8 mouse cellular contexts compared by ENCODE assay signal in genomic region chr2:90917999-90918698, GRCm38 (mm10). TPM values are rescaled to one million over a fixed set of nuclear protein-coding genes. Genes with fewer than 3 reads are reported as not detected.
DNase-seq lines count a peak whose midpoint lies in the region; ATAC-seq lines count a peak whose summit lies in the region.

No protein-coding gene starts in this region.

- H3K36me3 ChIP-seq in heart, embryonic 14.5 days (ENCODE audit: control insufficient read depth, insufficient read depth, low read length) = peaks cover 15% of the 10 kb centered on the region
- H3K36me3 ChIP-seq in hindbrain, embryonic 14.5 days (replicated peaks; ENCODE audit: control insufficient read depth, insufficient read depth) = peaks cover 14% of the 10 kb centered on the region
- H3K36me3 ChIP-seq in limb, embryonic 15.5 days = peaks cover 8% of the 10 kb centered on the region
- H3K36me3 ChIP-seq in neural tube, embryonic 12.5 days = peaks cover 10% of the 10 kb centered on the region

- H3K9ac ChIP-seq in heart, embryonic 14.5 days (ENCODE audit: low read length) = peak overlapping the region; percentile 99
- peak overlapping the region; percentile 98 for H3K9ac ChIP-seq in hindbrain, embryonic 14.5 days
- peak overlapping the region; percentile 96 for H3K9ac ChIP-seq in limb, embryonic 15.5 days
- peak overlapping the region; percentile 96 for H3K9ac ChIP-seq in neural tube, embryonic 12.5 days

- peak; percentile 57 for ATAC-seq in heart, embryonic 14.5 days (ENCODE audit: insufficient number of reproducible peaks, insufficient read depth, low FRiP score, low read depth)
- peak; percentile 63 for ATAC-seq in hindbrain, embryonic 14.5 days (ENCODE audit: low FRiP score)
- peak; percentile 51 for ATAC-seq in limb, embryonic 15.5 days (ENCODE audit: insufficient number of reproducible peaks, low FRiP score, low TSS enrichment, low read depth)
- ATAC-seq in neural tube, embryonic 12.5 days (ENCODE audit: low FRiP score, low read depth) = peak; percentile 69

- DNase-seq in heart, adult 18-20 months = no peak
- DNase-seq in hindbrain, embryonic 14.5 days (ENCODE audit: low spot score) = no peak
- no peak for DNase-seq in gastrocnemius, postnatal 10 days
- DNase-seq in urinary bladder, postnatal 4 days (ENCODE audit: low spot score in 2 of 2) = no peak

- H3K27me3 ChIP-seq in heart, embryonic 14.5 days (ENCODE audit: control insufficient read depth, insufficient read depth, low read length) = no peaks in the 10 kb centered on the region
- H3K27me3 ChIP-seq in hindbrain, embryonic 14.5 days (ENCODE audit: control insufficient read depth, insufficient read depth, low read length) = no peaks in the 10 kb centered on the region
- H3K27me3 ChIP-seq in limb, embryonic 15.5 days = no peaks in the 10 kb centered on the region
- H3K27me3 ChIP-seq in neural tube, embryonic 12.5 days (replicated peaks) = no peaks in the 10 kb centered on the region

- peak overlapping the region; percentile 94 to 98 for H3K27ac ChIP-seq in heart, embryonic 14.5 days (replicated peaks in 1 of 2; ENCODE audit: control insufficient read depth in 1 of 2, insufficient read depth in 1 of 2, low read depth in 2 of 2, low read length in 2 of 2)
- peak overlapping the region; percentile 85 for H3K27ac ChIP-seq in brown adipose tissue, adult 24 weeks (replicated peaks; ENCODE audit: low read depth, low read length)
- peak overlapping the region; percentile 93 for H3K27ac ChIP-seq in hindbrain, embryonic 14.5 days
- H3K27ac ChIP-seq in limb, embryonic 15.5 days = peak overlapping the region; percentile 96
- H3K27ac ChIP-seq in neural tube, embryonic 12.5 days = peak overlapping the region; percentile 68

- WGBS in heart, embryonic 14.5 days = 10% methylated on average over 15 of the region's 16 CpGs
- 12% methylated on average over 16 of the region's 16 CpGs for WGBS in hindbrain, embryonic 14.5 days
- 8% methylated on average over 15 of the region's 16 CpGs for WGBS in limb, embryonic 15.5 days
- WGBS in neural tube, embryonic 12.5 days = 12% methylated on average over 16 of the region's 16 CpGs

- peaks cover 4 to 34% of the 10 kb centered on the region in 2 experiments for H3K4me1 ChIP-seq in heart, embryonic 14.5 days (ENCODE audit: control insufficient read depth in 2 of 2, insufficient read depth in 2 of 2, low read length in 2 of 2)
- H3K4me1 ChIP-seq in brown adipose tissue, adult 24 weeks (ENCODE audit: control insufficient read depth, insufficient read depth, insufficient read length, low read length) = peaks cover 5% of the 10 kb centered on the region
- H3K4me1 ChIP-seq in hindbrain, embryonic 14.5 days (replicated peaks; ENCODE audit: control insufficient read depth, insufficient read depth, low read length) = peaks cover 34% of the 10 kb centered on the region
- H3K4me1 ChIP-seq in limb, embryonic 15.5 days = peaks cover 20% of the 10 kb centered on the region
- peaks cover 19% of the 10 kb centered on the region for H3K4me1 ChIP-seq in neural tube, embryonic 12.5 days

- H3K9me3 ChIP-seq in heart, embryonic 14.5 days (ENCODE audit: control insufficient read depth, low read length) = no peaks in the 10 kb centered on the region
- no peaks in the 10 kb centered on the region for H3K9me3 ChIP-seq in hindbrain, embryonic 14.5 days (ENCODE audit: control insufficient read depth, low read length)
- H3K9me3 ChIP-seq in limb, embryonic 15.5 days = no peaks in the 10 kb centered on the region
- H3K9me3 ChIP-seq in neural tube, embryonic 12.5 days = no peaks in the 10 kb centered on the region

- H3K4me3 ChIP-seq in heart, embryonic 14.5 days (ENCODE audit: control insufficient read depth in 1 of 2, insufficient read depth in 1 of 2, low read depth in 1 of 2, low read length in 2 of 2) = peak overlapping the region; percentile 73 to 81
- peak overlapping the region; percentile 96 for H3K4me3 ChIP-seq in brown adipose tissue, adult 24 weeks (ENCODE audit: insufficient read depth, low read depth, low read length)
- peak overlapping the region; percentile 70 for H3K4me3 ChIP-seq in hindbrain, embryonic 14.5 days (replicated peaks; ENCODE audit: low read length)
- peak overlapping the region; percentile 66 for H3K4me3 ChIP-seq in limb, embryonic 15.5 days
- H3K4me3 ChIP-seq in neural tube, embryonic 12.5 days = peak overlapping the region; percentile 74

- H3K4me2 ChIP-seq in heart, embryonic 14.5 days (ENCODE audit: low read length) = peak overlapping the region; percentile 73
- H3K4me2 ChIP-seq in hindbrain, embryonic 14.5 days (replicated peaks) = peak overlapping the region; percentile 78
- H3K4me2 ChIP-seq in limb, embryonic 15.5 days = peak overlapping the region; percentile 63
- peak overlapping the region; percentile 69 for H3K4me2 ChIP-seq in neural tube, embryonic 12.5 days (replicated peaks)

RNA-seq across cellular contexts. Expression of gene Ndufs3, which starts 13.5 kb away (rescaled TPM):
- polyA plus RNA-seq in heart, embryonic 14.5 days (2014; fragmentation: Nextera tagmentation; extraction: Ambion mirVana) = 410 and 423 TPM in 2 replicates
- 1,000 to 10,000 TPM in 1 of 2 experiments, 100 to 1,000 TPM in 1; 874 to 1,007 TPM for total RNA-seq in heart, adult 18-20 months (2021)
- 871 and 1,187 TPM in 2 replicates for polyA plus RNA-seq in brown adipose tissue, adult 24 weeks (2012; ENCODE audit: insufficient read depth, insufficient read length, missing spikeins)
- polyA plus RNA-seq in hindbrain, embryonic 14.5 days (2014; fragmentation: Nextera tagmentation; extraction: Ambion mirVana) = 216 and 227 TPM in 2 replicates
- 199 and 219 TPM in 2 replicates for polyA plus RNA-seq in limb, embryonic 15.5 days (2015; fragmentation: Nextera tagmentation; extraction: Ambion mirVana)
- polyA plus RNA-seq in neural tube, embryonic 12.5 days (2016; fragmentation: Nextera tagmentation; extraction: Ambion mirVana) = 195 and 205 TPM in 2 replicates
- 100 to 1,000 TPM; 406 to 473 TPM for total RNA-seq in gastrocnemius, postnatal 10 days (2021)

RNA-seq across cellular contexts. Expression of gene Kbtbd4, which starts 13.6 kb away (rescaled TPM):
- polyA plus RNA-seq in heart, embryonic 14.5 days (2014; fragmentation: Nextera tagmentation; extraction: Ambion mirVana) = 20.6 and 24.8 TPM in 2 replicates
- 10 to 100 TPM; 18.3 to 26.0 TPM for total RNA-seq in heart, adult 18-20 months (2021)
- polyA plus RNA-seq in brown adipose tissue, adult 24 weeks (2012; ENCODE audit: insufficient read depth, insufficient read length, missing spikeins) = 13.0 and 13.2 TPM in 2 replicates
- polyA plus RNA-seq in hindbrain, embryonic 14.5 days (2014; fragmentation: Nextera tagmentation; extraction: Ambion mirVana) = 44.2 and 45.5 TPM in 2 replicates
- polyA plus RNA-seq in limb, embryonic 15.5 days (2015; fragmentation: Nextera tagmentation; extraction: Ambion mirVana) = 34.7 and 36.4 TPM in 2 replicates
- polyA plus RNA-seq in neural tube, embryonic 12.5 days (2016; fragmentation: Nextera tagmentation; extraction: Ambion mirVana) = 46.8 and 48.2 TPM in 2 replicates
- 10 to 100 TPM; 14.9 to 20.1 TPM for total RNA-seq in gastrocnemius, postnatal 10 days (2021)

RNA-seq across cellular contexts. Expression of gene Celf1, which starts 22.0 kb away (rescaled TPM):
- polyA plus RNA-seq in heart, embryonic 14.5 days (2014; fragmentation: Nextera tagmentation; extraction: Ambion mirVana) = 76.6 and 79.1 TPM in 2 replicates
- total RNA-seq in heart, adult 18-20 months (2021) = 10 to 100 TPM; 70.7 to 74.4 TPM
- polyA plus RNA-seq in brown adipose tissue, adult 24 weeks (2012; ENCODE audit: insufficient read depth, insufficient read length, missing spikeins) = 42.6 and 48.6 TPM in 2 replicates
- polyA plus RNA-seq in hindbrain, embryonic 14.5 days (2014; fragmentation: Nextera tagmentation; extraction: Ambion mirVana) = 75.2 and 78.5 TPM in 2 replicates
- 56.9 and 61.2 TPM in 2 replicates for polyA plus RNA-seq in limb, embryonic 15.5 days (2015; fragmentation: Nextera tagmentation; extraction: Ambion mirVana)
- polyA plus RNA-seq in neural tube, embryonic 12.5 days (2016; fragmentation: Nextera tagmentation; extraction: Ambion mirVana) = 143 and 146 TPM in 2 replicates
- total RNA-seq in gastrocnemius, postnatal 10 days (2021) = 10 to 100 TPM; 54.1 to 61.9 TPM

RNA-seq across cellular contexts. Expression of gene C1qtnf4, which starts 32.5 kb away (rescaled TPM):
- polyA plus RNA-seq in heart, embryonic 14.5 days (2014; fragmentation: Nextera tagmentation; extraction: Ambion mirVana) = 19.4 and 22.2 TPM in 2 replicates
- total RNA-seq in heart, adult 18-20 months (2021) = 1 to 10 TPM; 3.5 to 3.7 TPM
- polyA plus RNA-seq in brown adipose tissue, adult 24 weeks (2012; ENCODE audit: insufficient read depth, insufficient read length, missing spikeins) = 1.6 and 1.8 TPM in 2 replicates
- polyA plus RNA-seq in hindbrain, embryonic 14.5 days (2014; fragmentation: Nextera tagmentation; extraction: Ambion mirVana) = 182 and 189 TPM in 2 replicates
- polyA plus RNA-seq in limb, embryonic 15.5 days (2015; fragmentation: Nextera tagmentation; extraction: Ambion mirVana) = 18.9 and 25.6 TPM in 2 replicates
- 62.3 and 74.0 TPM in 2 replicates for polyA plus RNA-seq in neural tube, embryonic 12.5 days (2016; fragmentation: Nextera tagmentation; extraction: Ambion mirVana)
- total RNA-seq in gastrocnemius, postnatal 10 days (2021) = 1 to 10 TPM; 7.1 to 8.5 TPM
